Mouse (Mus musculus): Measurements from ENCODE around the gene Trim61. TPM values are rescaled to one million over a fixed set of nuclear protein-coding genes. Genes with fewer than 3 reads are reported as not detected.
"Not testable (repeated sequence)": the region's sequence is repeated elsewhere in the genome, so short reads cannot be mapped to it uniquely, and the experiment has no call there.

The Trim61 gene
- polyA plus RNA-seq, 1 experiment from 2014 or later, result not detected

DNA sequence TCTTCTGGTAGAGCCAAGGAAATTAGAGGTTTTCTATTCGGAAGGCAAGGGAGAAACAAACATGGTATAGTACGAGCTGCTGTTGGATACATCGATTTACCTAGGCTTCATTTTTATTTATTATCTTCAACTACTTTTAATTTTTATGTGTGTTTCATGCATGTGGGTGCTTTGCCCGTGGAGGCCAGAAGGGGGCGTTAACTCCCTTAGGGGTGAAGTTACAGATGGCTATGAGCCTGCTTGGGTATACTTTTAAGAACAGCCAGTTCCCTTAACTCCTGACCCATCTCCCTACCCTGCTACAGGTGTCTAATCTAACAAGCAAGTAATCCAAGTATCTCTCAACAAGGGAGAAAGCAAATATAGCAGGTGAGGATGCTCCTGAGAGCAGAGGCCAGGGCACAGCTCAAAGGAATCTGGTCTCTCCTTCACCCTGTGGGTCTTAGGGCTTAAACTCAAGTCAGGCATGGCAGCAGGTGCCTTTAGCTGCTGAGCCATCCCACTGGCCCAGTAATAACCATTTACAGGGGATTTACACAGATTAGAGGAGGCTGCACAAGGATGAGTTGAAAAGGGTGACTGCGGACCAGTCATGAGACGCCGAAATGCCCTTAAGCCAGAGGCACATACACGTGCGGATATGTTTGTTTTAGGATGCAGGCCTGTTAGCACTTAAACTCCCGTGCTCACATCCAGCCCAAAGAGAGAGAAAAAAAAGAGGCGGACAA lies 10.8 kb upstream of the Trim61 start:
- H3K9me3 ChIP-seq (ENCODE audit: control insufficient read depth, low read length), result no peaks in the 10 kb centered on the region
- WGBS, result 71% methylated on average over 12 of the region's 12 CpGs
- H3K27ac ChIP-seq (ENCODE audit: low read depth, low read length), result no peak overlapping the region
- no peak for ATAC-seq (replicated peaks; ENCODE audit: low FRiP score)
- H3K4me3 ChIP-seq (ENCODE audit: low read depth, low read length), result no peak overlapping the region
- no peak overlapping the region for H3K4me2 ChIP-seq (ENCODE audit: low read depth, low read length, severe bottlenecking)
- H3K9ac ChIP-seq (ENCODE audit: low read length), result no peak overlapping the region
- no peaks in the 10 kb centered on the region for H3K4me1 ChIP-seq (replicated peaks; ENCODE audit: control insufficient read depth, insufficient read depth, low read length)
- H3K27me3 ChIP-seq (ENCODE audit: control insufficient read depth, insufficient read depth, low read length), result no peaks in the 10 kb centered on the region
- no peaks in the 10 kb centered on the region for H3K36me3 ChIP-seq (ENCODE audit: control insufficient read depth, insufficient read depth, low read length)
- no peak for DNase-seq (ENCODE audit: low spot score)

DNA sequence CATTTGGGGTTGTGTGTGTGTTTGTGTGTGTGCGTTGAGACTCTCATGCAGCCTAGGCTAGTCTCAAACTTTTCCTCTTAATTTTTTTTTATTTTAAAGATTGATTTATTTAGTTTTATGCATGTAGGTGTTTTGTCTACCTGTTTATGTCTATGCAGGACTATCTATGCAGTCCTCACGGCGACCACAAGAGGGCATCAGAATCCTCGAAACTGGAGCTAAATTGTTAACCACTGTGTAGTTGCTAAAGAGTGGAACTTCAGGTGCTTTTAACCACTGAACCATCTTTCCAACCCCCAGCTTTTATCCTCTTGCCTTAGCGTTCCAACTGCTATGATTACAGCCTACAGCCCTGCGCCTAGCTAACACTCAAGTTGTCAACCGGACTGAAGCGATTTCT lies 4.2 kb upstream of the Trim61 start:
- Histone ChIP-seq H3K27ac (ENCODE audit: low read depth, low read length) (no peak overlapping the region), H3K4me3 (ENCODE audit: low read depth, low read length) (no peak overlapping the region), H3K9ac (ENCODE audit: low read length) (no peak overlapping the region), H3K4me2 (ENCODE audit: low read depth, low read length, severe bottlenecking) (no peak overlapping the region), H3K4me1 (replicated peaks; ENCODE audit: control insufficient read depth, insufficient read depth, low read length) (no peaks in the 10 kb centered on the region), H3K27me3 (ENCODE audit: control insufficient read depth, insufficient read depth, low read length) (no peaks in the 10 kb centered on the region), H3K9me3 (ENCODE audit: control insufficient read depth, low read length) (no peaks in the 10 kb centered on the region), H3K36me3 (ENCODE audit: control insufficient read depth, insufficient read depth, low read length) (no peaks in the 10 kb centered on the region)
- ATAC-seq (replicated peaks; ENCODE audit: low FRiP score) (peak; percentile 55; the same call in 1 of the 2 replicates), DNase-seq (ENCODE audit: low spot score) (peak; percentile 75)
- 52% methylated on average over 8 of the region's 8 CpGs for WGBS

DNA sequence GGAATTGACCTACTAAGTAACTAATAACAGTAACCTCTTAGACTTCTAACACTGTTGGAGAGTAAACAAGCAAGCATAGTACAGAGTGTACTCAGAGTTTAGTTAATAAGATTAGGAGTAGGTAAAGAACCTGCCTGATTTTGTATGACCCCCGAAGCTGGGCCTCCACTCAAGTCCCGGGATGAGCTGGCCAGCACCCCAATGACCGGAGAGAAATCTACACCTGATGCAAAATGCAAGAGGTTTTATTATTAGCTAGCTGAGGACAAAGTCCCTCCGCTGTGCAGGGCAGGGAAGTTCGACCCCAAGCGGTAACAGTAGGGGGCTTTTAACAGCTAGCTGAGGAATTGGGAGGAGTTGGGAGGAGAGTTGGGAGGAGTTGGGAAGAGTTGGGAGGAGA lies 10.7 kb downstream of the Trim61 start:
- not testable (repeated sequence) for H3K27ac ChIP-seq (ENCODE audit: low read depth, low read length); H3K9me3 ChIP-seq (ENCODE audit: control insufficient read depth, low read length); DNase-seq (ENCODE audit: low spot score); ATAC-seq (replicated peaks; ENCODE audit: low FRiP score); H3K4me3 ChIP-seq (ENCODE audit: low read depth, low read length); H3K4me1 ChIP-seq (replicated peaks; ENCODE audit: control insufficient read depth, insufficient read depth, low read length); H3K27me3 ChIP-seq (ENCODE audit: control insufficient read depth, insufficient read depth, low read length); H3K9ac ChIP-seq (ENCODE audit: low read length); H3K36me3 ChIP-seq (ENCODE audit: control insufficient read depth, insufficient read depth, low read length); H3K4me2 ChIP-seq (ENCODE audit: low read depth, low read length, severe bottlenecking)
- WGBS, result 76% methylated on average over 6 of the region's 6 CpGs

DNA sequence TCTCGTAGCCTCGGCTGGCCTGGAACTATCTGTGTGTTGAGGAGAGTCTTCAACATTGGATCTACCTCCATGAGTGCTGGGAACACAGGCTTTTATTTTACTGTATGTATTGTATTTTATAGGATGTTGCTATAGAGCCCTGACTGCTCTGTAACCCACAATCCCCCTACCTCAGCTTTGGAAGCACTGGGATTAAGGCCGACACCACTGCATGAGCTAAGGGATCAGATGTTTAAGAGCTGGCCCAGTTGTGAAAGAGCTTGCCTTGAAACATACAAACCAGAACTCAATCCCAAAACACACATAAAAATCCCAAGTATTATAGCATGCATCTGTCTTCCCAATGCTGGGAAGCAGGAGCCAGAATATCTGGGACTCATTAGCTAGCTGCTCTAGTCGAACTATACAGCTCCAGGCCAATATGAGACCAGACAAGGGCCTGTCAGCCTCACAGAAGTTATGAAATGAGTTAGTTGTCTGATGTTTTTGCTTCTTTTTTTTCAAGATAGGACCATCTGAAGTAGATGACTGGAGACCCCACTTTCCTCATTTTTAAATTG lies 19.4 kb downstream of the Trim61 start:
- ATAC-seq (replicated peaks; ENCODE audit: low FRiP score) (no peak), DNase-seq (ENCODE audit: low spot score) (no peak)
- no peak overlapping the region for H3K4me2 ChIP-seq (ENCODE audit: low read depth, low read length, severe bottlenecking)
- no peaks in the 10 kb centered on the region for H3K36me3 ChIP-seq (ENCODE audit: control insufficient read depth, insufficient read depth, low read length)
- H3K27me3 ChIP-seq (ENCODE audit: control insufficient read depth, insufficient read depth, low read length), result no peaks in the 10 kb centered on the region
- no peak overlapping the region for H3K9ac ChIP-seq (ENCODE audit: low read length)
- no peak overlapping the region for H3K4me3 ChIP-seq (ENCODE audit: low read depth, low read length)
- H3K4me1 ChIP-seq (replicated peaks; ENCODE audit: control insufficient read depth, insufficient read depth, low read length), result no peaks in the 10 kb centered on the region
- H3K9me3 ChIP-seq (ENCODE audit: control insufficient read depth, low read length), result no peaks in the 10 kb centered on the region
- no peak overlapping the region for H3K27ac ChIP-seq (ENCODE audit: low read depth, low read length)
- 89% methylated on average over 4 of the region's 4 CpGs for WGBS

DNA sequence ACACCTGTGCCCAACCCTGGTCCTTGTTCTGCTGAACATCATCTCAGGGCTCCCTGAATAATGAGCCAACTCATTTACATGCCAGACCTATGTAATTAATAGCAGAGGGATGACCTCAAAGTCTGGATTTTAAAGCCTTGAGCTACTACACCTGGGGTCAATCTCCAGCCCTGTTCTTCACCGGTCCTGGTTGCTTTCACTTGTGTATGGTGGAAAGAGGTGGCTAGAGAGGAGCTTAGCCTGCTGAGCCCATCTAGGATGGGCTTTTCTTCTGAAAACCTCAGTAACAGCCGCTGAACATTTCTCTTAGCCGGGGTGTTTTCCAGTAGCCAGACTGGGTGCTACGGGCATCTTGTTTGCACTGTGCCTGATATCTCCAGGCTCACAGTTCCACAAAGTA lies 30.6 kb downstream of the Trim61 start, which contains the start of gene Trim75:
Trim75 (minus strand) TSS at position 101 of the 400 bp plus-strand sequence.
- Histone ChIP-seq H3K9me3 (ENCODE audit: control insufficient read depth, low read length) (no peaks in the 10 kb centered on the region; the same call in 1 of the 2 replicates), H3K9ac (ENCODE audit: low read length) (no peak within 1 kb of the TSS), H3K27ac (ENCODE audit: low read depth, low read length) (no peak within 1 kb of the TSS), H3K4me2 (ENCODE audit: low read depth, low read length, severe bottlenecking) (no peak within 1 kb of the TSS), H3K4me1 (replicated peaks; ENCODE audit: control insufficient read depth, insufficient read depth, low read length) (no peaks in the 10 kb centered on the region), H3K27me3 (ENCODE audit: control insufficient read depth, insufficient read depth, low read length) (no peaks in the 10 kb centered on the region), H3K4me3 (ENCODE audit: low read depth, low read length) (no peak within 1 kb of the TSS), H3K36me3 (ENCODE audit: control insufficient read depth, insufficient read depth, low read length) (no peaks in the 10 kb centered on the region)
- ATAC-seq (replicated peaks; ENCODE audit: low FRiP score), result no peak
- WGBS, result 90% methylated on average over 4 of the region's 4 CpGs
- DNase-seq (ENCODE audit: low spot score), result no peak

DNA sequence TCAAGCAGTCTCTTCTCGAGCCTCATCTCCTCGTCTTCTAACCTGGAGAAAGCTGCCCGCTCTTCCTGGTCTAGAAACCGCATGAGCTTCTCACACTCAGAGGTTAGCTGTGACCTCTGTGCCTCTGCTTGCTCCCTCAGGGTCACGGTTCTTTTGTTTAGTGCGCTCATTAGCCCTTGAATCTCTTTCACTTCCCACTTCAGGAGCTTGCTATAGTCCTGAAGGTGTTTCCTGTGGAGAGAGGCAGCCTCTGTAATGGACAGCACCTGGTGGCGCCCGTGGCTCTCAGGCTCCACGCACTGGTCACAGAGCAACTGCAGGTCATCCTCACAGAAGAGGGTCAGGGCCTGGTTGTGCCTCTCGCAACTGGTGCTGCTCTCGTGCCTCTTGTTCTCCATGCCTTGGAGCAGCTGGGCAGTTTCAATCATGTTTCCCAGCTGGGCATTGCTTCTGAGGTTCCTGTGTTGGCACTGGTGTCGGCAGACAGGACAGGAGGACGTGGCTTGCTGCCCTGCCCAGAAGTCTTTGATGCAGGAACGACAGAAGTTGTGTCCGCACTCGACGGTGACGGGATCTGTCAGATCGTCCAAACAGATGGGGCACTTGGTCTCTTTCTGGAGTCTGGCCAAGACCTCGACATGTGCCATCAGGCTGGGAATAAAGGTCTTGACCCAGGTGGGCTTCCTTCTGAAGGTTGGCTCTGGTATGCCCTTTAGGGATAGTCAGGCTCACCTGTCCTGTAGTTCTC lies 35.0 kb downstream of the Trim61 start:
- Histone ChIP-seq H3K9me3 (ENCODE audit: control insufficient read depth, low read length) (no peaks in the 10 kb centered on the region), H3K9ac (ENCODE audit: low read length) (no peak overlapping the region), H3K27ac (ENCODE audit: low read depth, low read length) (no peak overlapping the region), H3K4me3 (ENCODE audit: low read depth, low read length) (no peak overlapping the region), H3K36me3 (ENCODE audit: control insufficient read depth, insufficient read depth, low read length) (no peaks in the 10 kb centered on the region), H3K4me2 (ENCODE audit: low read depth, low read length, severe bottlenecking) (no peak overlapping the region), H3K4me1 (replicated peaks; ENCODE audit: control insufficient read depth, insufficient read depth, low read length) (no peaks in the 10 kb centered on the region), H3K27me3 (ENCODE audit: control insufficient read depth, insufficient read depth, low read length) (no peaks in the 10 kb centered on the region)
- 81% methylated on average over 20 of the region's 20 CpGs for WGBS
- ATAC-seq (replicated peaks; ENCODE audit: low FRiP score), result no peak
- no peak for DNase-seq (ENCODE audit: low spot score)

Other genes with a start within 250 kb of the Trim61 start
- gene Klhl2, start 168.5 kb downstream of the Trim61 start, polyA plus RNA-seq (2014; fragmentation: Nextera tagmentation; extraction: Ambion mirVana), result 22.6 and 26.0 TPM in 2 replicates
- 14.0 and 17.4 TPM in 2 replicates for gene Tmem192, start 71.3 kb downstream of the Trim61 start, polyA plus RNA-seq (2014; fragmentation: Nextera tagmentation; extraction: Ambion mirVana)
- gene Trim75, start 30.7 kb downstream of the Trim61 start, polyA plus RNA-seq (2014; fragmentation: Nextera tagmentation; extraction: Ambion mirVana), result 0.19 TPM in 1 of 2 replicates, not detected in the other
- gene Trim60, start 61 bp upstream of the Trim61 start, polyA plus RNA-seq (2014; fragmentation: Nextera tagmentation; extraction: Ambion mirVana), result 0.13 TPM in 1 of 2 replicates, not detected in the other
- 5.6 and 5.7 TPM in 2 replicates for gene Apela, start 18.8 kb upstream of the Trim61 start, polyA plus RNA-seq (2014; fragmentation: Nextera tagmentation; extraction: Ambion mirVana)
- gene Gm10663, start 56.5 kb upstream of the Trim61 start, polyA plus RNA-seq (2014; fragmentation: Nextera tagmentation; extraction: Ambion mirVana), result not detected in 2 replicates
- gene BC030870, start 111.0 kb upstream of the Trim61 start, polyA plus RNA-seq (2014; fragmentation: Nextera tagmentation; extraction: Ambion mirVana), result not detected in 2 replicates

All from forebrain, embryonic 11.5 days (tissue).